Mouse (Mus musculus) lung, postnatal 36 days (tissue): ENCODE measurements around the gene 1110004F10Rik.
"Not testable (repeated sequence)": the region's sequence is repeated elsewhere in the genome, so short reads cannot be mapped to it uniquely, and the experiment has no call there.

Experiments
- DNase-seq: peaks from one replicate; pipeline ENCODE4 v3.0.0; 2022; ENCODE audit warnings: mixed read lengths

1110004F10Rik gene

GRCm38 (mm10) chr7:116039196-116039537, at the start of gene 1110004F10Rik:
Gene 1110004F10Rik, plus strand, starts transcription at chr7:116039397.
- no peak for DNase-seq

GRCm38 (mm10) chr7:116002726-116003125, 36.5 kb upstream of the 1110004F10Rik start:
- no peak for DNase-seq

- DNase-seq: no peak
Measured at GRCm38 (mm10) chr7:116029991-116030390, 9.2 kb upstream of the 1110004F10Rik start.

GRCm38 (mm10) chr7:116030597-116031387, 8.4 kb upstream of the 1110004F10Rik start:
- peak; percentile 11 for DNase-seq

GRCm38 (mm10) chr7:116031388-116031717, 7.8 kb upstream of the 1110004F10Rik start:
- DNase-seq: no peak

GRCm38 (mm10) chr7:116031718-116032595, 7.2 kb upstream of the 1110004F10Rik start:
- DNase-seq: peak; percentile 60

GRCm38 (mm10) chr7:116032596-116033307, 6.4 kb upstream of the 1110004F10Rik start:
- DNase-seq: peak; percentile 88

- peak; percentile 50 for DNase-seq
Measured at GRCm38 (mm10) chr7:116033371-116034241, 5.6 kb upstream of the 1110004F10Rik start.

- DNase-seq: peak; percentile 47
Measured at GRCm38 (mm10) chr7:116034282-116034758, 4.9 kb upstream of the 1110004F10Rik start.

GRCm38 (mm10) chr7:116035504-116035903, 3.7 kb upstream of the 1110004F10Rik start:
- DNase-seq: no peak

- no peak for DNase-seq
Measured at GRCm38 (mm10) chr7:116036591-116037555, 2.3 kb upstream of the 1110004F10Rik start.

- DNase-seq: no peak
Measured at GRCm38 (mm10) chr7:116038024-116038423, 1.2 kb upstream of the 1110004F10Rik start.

- DNase-seq: peak; percentile 30
Measured at GRCm38 (mm10) chr7:116038511-116038910, 686 bp upstream of the 1110004F10Rik start, which contains the start of gene Sox6. Gene Sox6, minus strand, starts transcription at chr7:116038796.

- DNase-seq: peak; percentile 92
Measured at GRCm38 (mm10) chr7:116039538-116040466, 605 bp downstream of the 1110004F10Rik start.

GRCm38 (mm10) chr7:116040470-116041019, 1.3 kb downstream of the 1110004F10Rik start:
- DNase-seq: no peak

- DNase-seq: no peak
Measured at GRCm38 (mm10) chr7:116060739-116061138, 21.5 kb downstream of the 1110004F10Rik start.

GRCm38 (mm10) chr7:116084366-116084765, 45.2 kb downstream of the 1110004F10Rik start, which contains the start of gene Gm4353:
Gene Gm4353, minus strand, starts transcription at chr7:116084635.
- DNase-seq: not testable (repeated sequence)

GRCm38 (mm10) chr7:116092710-116093465, 53.7 kb downstream of the 1110004F10Rik start:
- peak; percentile 98 for DNase-seq
